Mouse (Mus musculus) heart, adult 11 months (tissue): ENCODE results near the gene Kazn.
A peak's percentile ranks its signal among the peaks of the same experiment; 100 is the strongest.

Source experiments
- DNase-seq: peaks from one replicate; pipeline ENCODE4 v3.0.0; 2022

Gene Kazn

DNA sequence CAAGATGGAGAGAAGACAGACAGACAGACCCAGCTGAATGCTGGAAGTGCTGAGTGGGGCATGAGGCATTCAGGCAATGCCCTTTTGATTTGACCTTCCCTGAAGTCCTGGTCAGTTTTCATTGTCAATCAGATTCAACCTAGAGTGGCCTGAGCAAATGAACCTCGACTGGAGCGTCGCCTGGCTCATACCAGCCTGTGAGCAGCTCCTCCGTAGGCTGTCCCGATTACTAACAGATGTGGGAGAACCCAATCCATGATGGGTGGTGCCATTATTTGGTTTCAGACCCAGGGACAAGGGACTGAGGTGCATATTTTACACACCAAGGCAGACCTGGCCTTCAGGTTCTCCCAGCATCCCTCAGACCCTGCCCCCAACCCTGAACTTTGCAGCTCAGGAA, 1.7 kb upstream of the Kazn start:
- no peak for DNase-seq

DNA sequence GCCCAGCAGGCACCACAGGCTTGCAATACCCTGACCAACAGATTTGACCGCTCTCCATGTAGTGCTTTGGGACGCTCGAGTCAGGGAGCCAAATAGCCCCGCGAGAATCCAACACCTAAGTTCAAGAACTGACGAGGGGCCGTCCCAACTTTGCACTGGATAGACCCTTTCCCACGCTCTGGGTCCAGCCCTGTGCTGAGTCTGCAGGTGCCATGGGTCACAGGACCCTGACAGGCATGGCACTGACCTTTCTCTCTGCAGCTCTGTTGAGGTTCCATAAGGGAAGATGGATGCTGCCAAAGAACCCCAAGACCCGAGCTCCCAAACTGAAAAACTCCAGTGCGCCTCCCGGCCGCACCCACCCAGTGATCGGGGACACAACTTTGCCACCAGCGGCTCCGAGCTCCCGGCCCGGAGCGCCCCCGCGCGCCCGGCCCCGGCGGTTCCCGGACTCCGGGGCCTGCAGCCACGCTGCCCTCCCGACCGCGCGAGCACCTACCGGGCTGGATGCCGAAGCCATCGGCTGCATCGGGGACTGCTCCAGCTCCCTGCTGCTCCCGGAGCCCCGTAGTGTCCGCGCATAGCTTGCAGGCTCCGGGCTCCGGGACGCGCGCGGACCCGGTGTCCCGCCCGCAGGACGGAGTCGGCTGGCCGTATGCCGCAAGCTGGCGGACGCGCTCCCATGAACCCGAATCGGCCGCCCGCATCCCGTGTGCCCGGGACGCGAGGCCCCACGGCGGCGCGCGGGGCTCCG, 538 bp downstream of the Kazn start:
- DNase-seq, result peak; percentile 96

DNA sequence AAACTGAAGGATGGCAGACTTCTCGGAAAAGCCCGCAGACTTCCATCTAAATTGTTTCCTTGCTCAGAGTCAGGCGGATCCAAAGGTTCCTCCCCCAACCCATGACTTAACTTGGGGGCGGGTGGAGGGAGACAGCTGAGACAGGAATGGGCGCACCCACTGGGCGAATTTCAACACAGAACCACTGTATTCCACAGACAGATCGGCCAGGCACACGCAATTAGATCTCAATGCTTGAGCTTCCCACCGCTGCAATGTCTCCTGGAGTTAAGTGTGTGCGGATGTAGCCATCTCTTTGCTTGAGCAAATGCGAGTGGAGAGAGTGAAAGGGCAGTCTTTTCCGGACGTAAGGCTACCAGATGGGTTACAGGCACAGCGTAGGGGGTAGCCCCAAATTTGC, 1.2 kb downstream of the Kazn start:
- DNase-seq, result peak; percentile 94

DNA sequence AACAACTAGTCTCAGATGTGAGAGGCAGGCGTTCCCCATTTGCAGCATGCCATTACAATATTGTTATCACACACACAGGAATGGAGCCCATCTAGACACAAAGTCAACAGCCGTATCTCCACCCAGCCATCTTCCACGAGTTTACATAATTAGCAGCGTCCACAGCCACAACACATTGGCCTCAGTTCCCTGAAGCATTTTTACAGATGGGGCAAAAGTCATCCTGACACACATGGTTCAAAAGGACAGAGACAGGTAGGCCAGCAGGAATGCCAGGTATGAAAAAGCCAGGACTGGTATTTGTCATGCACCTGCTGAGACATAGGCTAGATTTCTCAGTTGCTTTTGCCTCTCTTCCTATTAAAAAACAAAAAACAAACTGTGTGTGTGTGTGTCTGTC, 2.5 kb downstream of the Kazn start:
- no peak for DNase-seq

DNA sequence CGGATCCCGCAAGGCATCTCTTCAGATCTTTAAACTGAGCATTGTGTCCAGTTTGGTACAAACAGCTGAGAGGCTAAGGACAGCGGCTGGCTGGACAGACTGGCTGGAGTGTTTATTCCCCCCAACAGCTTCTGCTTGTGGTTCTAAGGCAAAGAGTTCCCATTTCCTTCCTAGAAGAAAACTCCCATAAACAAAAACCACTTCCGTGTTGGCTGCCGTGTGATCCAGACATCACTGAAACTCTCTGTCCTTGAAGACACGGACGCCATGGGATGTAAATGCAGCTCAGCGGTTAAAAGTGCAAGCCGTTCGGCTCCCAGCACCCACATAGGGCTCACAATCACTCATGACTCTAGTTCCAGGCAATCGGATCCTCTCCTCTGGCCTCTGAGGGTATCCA, 3.8 kb downstream of the Kazn start:
- no peak for DNase-seq

DNA sequence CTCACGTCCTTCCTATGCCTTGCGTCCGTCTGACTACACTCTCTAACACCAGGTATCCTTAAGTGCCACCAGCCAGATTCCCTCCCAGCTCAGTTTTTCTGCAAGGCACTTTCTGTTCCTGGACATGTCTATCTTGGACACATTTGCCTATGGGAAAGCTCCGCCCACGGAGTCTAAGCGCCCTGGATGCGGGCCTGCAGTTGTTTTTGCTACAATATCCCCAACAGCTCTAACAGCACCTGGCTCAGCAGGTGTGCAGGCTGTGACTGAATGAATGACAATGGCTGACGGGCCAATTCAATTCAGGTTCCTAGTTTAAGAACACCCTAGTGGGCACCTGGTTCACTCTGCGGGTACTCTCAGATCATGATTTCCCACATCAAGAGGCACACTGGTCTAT, 4.4 kb downstream of the Kazn start:
- DNase-seq, result no peak

DNA sequence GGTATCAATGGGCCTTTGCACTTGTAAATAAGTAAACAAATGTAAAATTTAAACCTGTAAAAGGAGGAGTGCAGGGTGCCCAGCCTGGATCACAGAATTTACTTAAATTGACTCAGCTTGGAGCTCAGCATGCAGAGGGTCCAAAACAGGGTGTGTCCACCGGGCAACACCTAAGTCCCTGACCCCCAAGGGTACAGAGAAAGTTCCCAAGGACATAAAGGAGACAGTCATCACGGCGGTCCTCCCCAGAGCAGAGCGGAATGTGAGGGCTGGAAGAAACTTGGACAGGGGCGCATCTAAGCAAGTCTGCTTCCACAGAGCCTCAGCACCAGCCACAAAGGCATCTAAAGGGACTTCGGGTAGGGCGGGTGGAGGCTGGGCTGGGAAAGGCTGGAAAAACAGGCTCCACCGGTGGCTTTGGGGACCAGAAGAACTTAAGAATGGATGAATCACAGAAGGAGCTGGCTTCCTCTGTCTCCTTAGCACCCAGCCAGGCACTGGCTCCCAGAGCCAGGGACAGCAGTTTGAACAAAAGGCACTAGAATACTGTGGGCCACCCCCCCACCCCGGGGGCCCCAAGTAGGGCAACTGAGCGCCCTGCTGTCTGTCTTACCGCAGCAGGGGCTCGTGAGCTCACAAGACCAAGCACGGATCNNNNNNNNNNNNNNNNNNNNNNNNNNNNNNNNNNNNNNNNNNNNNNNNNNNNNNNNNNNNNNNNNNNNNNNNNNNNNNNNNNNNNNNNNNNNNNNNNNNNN, 10.2 kb downstream of the Kazn start:
- no peak for DNase-seq

DNA sequence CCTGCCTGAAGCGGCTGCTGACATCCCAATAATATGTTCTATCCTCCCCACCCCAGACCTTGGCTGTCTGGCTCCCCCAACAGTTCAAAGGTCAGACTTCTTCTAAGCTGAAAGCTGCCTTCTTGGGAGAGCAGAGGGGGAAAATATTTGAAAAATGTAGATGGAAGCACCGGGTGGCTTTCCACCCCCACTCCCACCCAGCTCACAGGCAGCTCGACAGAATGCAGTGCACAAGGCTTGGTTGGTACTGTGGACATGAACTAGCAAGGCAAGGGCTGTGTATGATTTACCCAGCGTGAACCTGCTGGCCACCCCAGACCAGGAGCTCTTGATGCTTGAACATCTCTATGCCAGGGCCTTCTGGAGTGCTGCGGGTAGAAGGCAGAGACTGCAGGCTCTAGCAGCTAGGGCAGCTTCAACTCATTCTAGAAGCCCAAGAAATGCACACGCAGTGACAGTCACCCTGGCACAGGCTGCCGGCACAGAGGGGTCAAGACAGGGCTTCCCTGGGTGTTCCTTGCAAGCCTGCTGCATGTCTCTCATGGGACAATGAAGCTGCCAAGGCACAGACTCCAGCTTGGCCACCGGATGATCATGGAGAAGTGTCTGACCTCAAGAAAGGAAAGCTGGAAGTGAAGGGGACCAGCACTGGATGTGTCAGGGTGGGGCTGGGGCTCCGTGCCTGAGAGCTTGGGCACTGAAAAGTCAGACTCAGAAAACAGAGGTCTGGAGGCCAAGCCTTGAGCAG, 15.1 kb downstream of the Kazn start:
- no peak for DNase-seq

DNA sequence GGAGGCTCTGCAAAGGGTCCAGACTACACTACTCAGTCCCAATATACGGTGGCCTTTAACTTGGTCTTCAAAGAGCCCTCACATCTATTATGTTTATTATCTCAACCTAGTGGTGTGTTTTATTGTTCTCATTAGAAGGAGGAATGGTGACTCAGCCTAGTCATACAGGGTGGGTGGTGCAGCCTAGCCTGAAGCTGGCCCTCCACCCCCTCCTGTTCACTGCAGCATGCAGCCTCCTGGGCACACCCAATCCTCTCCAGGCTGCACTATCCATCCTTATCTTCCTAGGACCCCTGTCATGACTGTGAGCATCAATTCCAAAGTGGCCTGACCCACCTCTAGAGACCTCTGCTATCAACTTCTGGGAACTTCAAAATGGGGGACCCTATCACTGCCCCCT, 16.8 kb downstream of the Kazn start:
- DNase-seq, result no peak

DNA sequence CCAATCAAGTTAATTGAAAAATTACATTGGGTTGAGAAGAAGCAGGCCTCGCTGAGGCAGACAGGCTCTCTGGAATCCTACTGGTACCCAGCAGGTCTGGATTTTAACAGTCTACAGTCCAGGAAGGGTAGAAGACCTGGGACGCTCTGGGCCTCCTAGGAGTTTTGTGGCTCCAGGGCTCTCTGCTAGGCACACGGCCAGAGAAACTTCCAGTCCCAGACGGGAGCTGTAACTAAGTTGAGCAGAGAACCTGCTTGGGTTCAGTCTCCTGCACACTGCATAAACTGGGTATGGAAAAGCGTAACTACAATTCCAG, 17.5 kb downstream of the Kazn start:
- no peak for DNase-seq

DNA sequence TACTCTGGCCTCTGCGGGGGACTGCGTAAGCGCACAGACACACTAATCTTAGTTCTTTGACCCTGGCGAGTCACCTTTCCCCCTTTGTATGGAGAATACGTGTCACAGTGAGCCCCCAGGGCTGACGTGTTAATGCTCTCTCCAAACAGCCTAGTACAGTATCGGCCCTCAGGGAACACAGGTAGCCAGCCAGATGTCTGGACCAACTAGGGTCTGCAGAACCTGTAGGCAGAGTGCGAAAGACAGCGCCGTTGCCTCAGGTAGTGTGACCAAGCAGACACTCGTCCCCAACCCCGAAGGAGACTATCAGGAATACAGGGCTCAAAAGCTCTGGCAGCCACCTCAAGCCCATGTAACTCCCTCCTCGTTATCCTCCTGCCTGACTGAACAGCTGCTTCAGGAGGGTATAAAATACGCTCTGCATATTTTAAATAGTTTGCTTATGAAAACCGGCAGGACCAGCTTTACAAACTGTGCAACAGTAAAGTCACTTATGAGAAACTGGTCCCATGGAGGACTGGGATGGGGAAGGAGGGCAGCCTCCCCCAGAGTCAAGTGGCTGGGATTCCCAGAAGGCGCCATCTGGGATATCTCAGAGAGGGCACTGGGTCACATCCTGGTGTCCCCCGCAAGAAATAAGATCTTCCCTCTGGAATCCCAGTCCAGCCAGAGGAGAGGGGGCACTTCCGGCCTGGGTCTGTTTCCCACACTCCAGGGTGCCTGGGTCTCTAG, 18.0 kb downstream of the Kazn start:
- DNase-seq, result peak; percentile 96

DNA sequence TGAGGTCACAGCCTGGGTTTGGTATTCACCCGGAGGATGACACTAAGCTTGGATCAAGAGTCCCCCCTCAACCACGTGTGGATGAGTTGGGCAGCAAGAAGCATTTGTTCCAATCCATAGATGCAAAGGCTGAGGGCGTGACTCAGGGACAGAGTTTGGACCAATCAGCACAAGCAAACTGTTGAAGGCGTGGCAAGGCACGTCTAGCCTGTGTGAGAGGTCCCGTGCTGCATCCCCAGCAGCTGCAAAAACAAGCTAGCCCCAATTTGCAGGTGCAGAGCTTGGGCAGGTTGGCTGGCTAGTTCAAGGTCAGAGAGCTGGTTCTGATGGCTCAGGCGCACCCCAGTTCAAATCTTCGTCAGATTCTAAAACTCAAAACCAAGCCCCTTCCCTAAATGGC, 20.2 kb downstream of the Kazn start:
- no peak for DNase-seq

DNA sequence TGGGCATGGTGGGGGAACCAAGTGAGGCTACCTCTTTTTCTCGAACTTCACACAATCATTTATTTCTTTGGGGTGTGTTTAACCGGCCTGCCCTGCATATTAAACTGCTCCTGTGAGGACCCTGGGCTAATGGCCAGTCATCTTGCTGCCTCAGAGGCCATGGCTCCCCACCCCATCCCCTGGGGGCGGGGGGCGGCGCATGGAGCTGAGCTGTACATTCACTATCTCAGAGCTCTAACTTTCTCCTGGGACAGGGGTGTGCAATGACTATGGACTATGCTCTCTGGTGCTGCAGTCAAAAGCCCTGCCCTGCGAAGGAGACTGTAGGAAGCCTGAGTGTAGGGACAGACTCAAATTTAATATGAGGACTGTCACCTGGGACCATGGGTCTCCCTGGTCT, 22.2 kb downstream of the Kazn start:
- DNase-seq, result no peak

DNA sequence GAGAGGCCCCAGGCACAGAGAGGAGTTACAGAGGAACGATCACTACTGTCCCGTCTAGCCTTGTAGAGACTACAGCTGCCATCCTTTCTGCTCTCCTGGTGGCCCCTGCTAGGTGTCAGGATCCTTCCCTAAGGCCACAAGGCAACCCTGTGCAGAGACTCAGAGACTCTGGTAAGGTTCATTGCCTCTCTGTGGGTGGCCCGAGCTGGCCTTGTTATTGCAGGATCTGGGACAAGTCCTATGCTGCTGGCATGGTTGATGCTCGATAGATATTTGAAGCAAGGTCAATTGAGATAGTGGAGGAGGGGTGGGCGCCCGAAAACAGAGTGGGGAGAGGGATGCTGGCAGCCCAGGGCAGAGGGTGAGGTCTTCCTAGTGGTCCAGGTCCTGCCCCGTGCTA, 23.4 kb downstream of the Kazn start:
- DNase-seq, result no peak

DNA sequence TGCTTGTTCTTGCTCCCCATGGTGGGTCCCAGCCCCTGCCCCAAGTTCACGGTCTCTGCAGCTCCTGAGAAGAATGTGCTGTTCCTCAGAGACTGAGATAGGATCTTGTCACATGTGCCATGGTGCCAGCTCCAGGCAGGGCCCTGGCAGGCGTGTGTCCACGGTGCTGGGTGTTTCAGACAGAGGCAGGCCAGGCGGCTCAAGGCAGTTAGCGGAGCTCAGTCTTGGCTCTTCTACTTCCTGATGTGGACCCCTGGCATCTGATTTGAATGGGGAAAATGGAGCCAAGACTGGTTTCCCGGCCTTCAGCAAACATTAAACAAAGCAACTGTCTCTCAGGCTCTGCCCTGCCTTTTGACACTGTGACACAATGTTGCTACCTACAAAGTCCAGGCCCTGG, 24.7 kb downstream of the Kazn start:
- no peak for DNase-seq

DNA sequence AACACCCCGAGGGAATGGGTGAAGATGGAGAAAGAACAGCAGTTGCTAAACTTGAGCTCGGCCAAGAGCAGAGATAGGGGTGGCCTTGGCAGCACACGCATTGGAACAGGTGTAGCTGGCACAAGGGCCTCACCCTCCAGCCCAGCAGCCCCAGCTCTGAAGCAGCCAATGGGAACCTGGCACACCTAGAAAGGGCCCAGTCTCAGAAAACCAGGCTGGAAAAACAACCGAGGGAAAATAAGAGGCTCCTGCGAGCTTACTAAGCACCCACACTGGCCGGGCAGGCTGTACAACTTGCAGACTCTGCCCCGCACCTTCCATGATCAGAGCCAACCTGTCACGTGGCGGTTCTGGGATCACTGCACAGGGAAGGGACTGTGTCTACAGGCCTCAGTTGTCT, 26.8 kb downstream of the Kazn start:
- peak; percentile 94 for DNase-seq

DNA sequence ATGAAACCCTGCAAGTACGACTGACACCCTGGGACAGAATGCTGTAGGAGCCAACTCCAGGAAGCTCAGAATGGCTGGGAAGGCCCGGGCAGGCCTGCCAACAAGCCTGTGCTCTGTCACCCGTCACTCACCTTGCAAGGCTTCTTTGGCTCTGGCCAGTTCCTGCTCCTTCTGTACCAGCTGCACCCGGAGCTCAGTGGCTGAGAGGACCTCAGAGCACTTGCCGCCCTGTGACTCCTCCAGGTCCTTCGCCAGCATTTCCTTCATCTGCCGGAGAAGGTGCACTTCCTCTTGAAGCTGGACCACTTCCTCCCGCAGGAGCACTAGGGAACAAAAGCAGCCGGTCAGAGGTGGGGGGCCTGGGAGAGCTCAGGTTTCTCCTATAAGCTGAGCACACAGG, 29.3 kb downstream of the Kazn start:
- DNase-seq, result peak; percentile 96

DNA sequence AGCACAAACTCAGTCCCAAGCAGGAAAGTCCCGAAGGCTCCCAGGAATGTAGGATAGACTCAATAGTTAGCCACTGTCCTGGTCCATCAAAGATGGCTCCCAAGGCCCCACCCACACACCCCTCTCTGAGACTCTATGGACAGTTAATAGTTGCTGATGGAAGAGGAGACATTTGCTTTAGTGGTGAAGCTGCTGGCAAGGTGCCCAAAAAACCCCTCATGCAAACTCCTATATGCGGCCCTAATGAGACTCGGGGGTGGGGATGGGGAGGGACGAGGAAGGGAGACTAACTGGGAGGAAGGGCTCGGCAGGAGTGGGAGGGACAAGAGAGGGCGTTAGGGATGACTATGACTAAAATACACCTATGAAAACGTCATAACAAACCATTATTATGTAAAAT, 29.7 kb downstream of the Kazn start:
- no peak for DNase-seq

DNA sequence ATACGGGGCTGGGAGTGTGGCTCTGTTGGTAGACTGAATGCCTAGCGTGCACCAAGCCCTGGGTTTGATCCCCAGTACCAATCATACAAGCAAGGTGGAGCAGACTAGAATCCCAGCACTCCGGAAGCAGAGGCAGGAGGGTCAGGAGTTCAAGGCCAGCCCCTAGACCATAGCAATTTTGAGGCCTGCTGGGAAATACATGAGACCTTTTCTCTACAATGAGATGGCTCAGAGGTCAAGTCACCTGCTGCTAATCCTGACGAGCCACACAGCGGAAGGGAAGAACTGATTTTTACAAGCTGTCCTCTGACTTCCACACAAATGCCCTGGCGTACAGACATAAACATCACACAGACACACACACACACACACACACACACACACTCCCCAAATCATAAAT, 33.5 kb downstream of the Kazn start:
- no peak for DNase-seq

DNA sequence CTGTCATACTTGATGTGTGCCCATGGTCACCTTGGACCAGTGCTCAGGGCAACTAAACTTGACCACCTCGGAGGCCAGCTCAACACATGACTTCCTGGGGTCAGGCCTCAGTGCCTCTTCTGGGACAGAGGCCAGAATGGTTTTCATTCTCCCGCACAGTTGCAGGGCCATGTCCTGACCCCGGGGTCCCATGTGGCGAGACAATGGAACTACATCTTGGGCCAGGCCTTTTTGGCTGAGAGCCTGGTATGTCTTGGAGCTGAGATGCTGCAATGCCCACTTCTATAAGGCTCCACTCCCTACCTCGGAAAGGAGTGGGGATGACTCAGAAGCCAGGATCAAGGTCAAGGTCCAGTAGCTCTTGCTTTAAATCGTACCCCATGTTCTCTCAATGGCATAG, 42.6 kb downstream of the Kazn start:
- peak; percentile 93 for DNase-seq

DNA sequence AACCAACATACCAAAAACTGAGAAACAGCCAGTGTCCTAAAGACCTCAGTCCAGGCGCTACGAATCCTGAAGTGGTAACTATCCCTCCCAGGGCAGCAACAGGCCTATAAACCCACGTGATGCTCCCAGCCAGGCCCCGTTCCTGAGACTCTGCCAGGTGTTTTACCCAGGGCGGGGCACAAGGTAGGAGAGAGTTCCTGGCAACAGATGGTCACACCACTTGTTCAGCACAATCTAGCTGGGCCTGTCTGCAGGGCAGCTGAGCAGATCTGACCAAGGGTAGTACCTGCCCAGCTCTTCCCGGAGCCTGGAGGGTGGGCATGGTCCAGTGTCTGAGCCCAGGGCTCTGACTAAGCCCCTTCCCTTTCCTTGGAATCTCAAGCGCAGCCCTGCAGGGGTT, 45.4 kb downstream of the Kazn start:
- DNase-seq, result peak; percentile 95

DNA sequence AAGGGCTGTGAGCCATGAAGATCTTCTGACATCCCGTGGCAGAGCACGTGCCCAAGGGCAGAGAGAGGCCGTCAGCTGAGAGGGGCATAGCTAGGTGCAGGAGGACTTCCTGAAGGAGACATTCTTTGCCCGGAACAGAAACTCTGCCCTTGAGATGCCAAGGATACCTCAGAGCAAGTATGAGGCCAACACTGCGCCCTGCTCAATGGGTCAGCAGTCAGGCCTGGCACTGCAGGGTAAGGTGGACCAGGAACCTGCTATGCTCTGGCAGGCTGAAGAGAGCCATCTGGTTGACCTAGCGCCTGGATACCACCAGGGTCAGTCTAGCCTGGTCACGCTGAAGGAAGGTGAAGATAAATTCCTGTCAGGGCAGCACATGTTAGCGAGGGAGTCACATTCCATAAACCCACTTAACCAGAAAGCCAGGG, 46.0 kb downstream of the Kazn start:
- DNase-seq, result no peak

DNA sequence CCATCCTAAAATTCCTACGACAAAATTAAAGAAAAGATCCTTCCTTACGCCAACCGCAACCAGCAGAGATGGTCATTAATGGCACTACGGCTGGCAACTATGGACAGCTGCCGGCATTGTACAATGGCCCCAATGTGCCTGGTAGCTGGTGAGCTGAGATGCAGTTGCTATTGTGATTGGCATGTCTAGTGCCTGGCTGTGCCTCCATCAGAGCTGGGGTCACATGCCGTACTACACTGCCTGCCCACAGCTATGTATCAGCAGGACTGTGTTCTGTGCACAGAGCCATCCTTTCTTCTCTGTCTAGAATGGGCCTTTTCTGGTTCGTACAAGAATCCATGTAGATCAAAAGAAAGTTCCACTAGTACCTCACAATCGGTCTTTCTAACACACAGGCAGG, 49.2 kb downstream of the Kazn start:
- no peak for DNase-seq

DNA sequence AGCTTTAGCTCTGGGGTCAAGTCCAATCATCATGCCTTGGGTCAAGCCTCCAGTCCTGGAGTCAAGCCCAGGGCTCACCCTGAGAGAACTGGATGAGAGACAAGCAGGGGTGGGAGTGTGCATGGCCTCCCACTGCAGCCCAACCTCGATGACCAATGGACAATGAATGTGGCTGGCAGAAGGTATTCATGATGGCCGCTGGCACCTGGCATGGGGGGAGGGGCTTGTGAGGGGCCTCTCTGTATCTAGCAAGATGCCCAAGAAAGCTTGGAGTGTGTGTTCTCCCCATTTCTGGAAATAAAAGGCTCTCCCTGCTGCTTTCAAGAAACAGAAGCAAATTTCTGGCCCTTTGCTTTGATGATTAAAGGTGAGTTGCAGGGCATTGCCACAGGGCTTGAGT, 50.7 kb downstream of the Kazn start:
- no peak for DNase-seq
